Mouse (Mus musculus) retina, adult 2 months (tissue): Measurements from ENCODE around the gene Slc22a18.

Source experiments
- DNase-seq: peaks from one replicate; pipeline ENCODE4 v3.0.0-alpha.2; 2012; ENCODE audit warnings: low read depth, low spot score

The Slc22a18 gene

DNA sequence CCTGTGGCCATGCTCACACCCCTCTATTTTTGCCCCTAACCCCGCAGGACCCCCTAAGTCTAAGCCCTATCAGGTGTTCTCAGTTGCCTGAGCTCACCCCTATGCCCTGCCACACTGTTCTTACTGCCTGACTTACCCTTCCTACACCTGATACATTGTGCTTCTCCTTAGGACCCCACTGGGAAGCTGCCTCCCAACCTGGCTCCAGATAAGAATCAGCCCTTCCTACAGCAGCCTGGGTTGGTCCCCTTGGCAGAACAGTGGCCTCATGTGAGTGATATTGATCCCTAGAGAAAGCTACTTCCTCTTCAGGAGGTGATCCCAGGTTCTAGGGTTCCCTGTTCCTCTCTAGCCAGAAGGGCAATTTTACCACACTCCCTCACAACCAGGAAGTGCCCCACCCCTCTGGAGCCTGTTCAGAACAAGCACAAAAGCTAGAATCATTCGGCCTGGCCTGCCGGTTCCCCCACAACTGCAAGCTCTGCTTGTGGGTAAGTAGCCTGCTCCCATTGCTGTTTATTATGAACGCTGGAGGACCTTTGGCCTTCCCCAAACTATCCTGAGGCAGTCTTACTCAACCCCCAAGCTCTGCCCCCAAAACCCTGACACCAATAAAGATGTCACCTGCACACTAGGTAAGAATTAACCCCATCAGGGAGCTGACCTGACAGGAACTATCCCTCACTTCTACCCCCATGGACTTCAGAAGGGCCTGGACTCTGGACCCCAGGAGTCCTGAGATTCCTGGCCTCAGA is at the start of gene Slc22a18:
Gene Slc22a18, plus strand, starts transcription at position 390 of the 755 bp plus-strand sequence.
- DNase-seq, result no peak

DNA sequence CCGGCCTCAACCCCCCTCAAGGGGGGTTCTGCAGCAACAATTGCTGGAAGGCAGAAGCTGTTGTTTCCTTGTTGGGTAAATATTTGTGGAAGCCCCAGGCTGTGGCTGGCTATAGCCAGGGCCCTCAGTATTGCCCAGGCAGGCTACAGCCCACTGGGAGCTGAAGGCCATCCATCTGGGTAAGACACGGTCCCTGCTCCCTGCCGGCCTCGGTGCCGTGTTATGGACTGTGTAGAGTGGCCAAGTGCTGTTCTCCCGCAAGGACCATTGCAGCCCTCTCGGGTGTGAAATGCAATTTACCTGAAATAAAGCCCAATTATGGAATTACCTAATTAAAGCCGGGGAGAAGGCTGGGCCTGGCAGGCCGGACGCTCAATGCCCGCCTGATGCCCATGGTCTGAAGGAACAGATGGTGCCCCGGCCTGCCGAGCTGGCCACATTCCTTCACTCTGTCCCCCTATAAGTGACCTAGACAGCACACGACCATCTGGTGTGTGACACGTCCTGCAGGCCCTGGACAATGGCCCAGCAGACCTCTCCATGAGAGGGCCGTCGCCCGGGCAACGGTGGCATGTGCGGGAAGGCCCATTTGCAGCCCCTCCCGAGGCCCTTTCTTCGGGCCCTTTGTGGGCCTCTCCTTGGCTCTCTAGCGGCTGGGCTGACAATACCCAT is 45.3 kb upstream of the Slc22a18 start:
- peak; percentile 8 for DNase-seq

DNA sequence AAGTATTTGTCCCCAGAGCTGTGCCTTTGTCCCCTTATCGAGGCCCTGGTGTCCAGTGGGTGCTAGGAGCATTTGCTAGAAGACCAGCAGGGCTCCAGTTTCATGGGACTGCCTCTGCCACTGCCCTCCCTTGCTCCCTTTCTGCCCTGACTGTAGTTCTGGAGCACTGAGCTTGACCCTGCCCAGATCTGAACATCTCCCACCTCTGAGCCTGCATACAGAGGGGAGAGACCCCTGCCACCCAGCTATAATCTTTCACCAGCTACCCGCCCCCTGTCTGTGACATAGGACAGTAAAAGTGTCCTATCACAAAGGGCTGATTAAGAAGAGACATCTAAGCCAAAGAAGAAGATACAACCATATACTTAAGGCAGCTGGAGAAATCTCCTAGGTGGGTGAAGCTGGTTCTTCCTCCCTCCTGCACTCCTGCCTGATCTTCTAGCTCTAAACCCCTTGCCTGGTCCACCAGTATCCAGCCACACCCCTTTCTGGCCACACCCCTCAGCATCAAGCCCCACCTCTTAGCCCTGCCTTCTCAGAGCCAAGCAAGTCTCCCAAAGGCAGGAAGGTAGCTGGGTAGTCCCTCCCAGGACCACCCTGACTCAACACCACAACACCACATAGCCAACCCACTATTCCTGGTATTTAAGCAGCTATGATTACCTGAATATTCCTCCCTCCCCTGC is 44.6 kb upstream of the Slc22a18 start:
- no peak for DNase-seq

DNA sequence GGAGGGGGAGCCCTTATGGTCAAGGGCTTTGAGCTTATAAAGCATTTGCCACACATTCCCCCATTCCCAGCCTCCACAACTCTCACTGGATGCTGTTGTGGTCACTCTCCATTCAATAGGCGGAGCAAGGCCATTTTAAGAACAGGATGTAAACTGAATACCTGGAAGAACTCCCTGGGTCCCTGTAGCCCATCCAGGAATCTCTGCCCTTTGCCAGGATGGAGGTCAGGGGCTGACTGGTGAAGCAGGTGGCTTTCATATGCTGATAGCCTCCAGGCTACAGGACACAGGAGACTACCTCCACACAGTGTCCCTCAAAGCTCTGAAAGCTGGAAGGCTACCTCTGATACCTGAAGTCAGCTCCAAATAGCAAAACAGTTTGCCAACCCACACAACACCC is 40.9 kb upstream of the Slc22a18 start:
- DNase-seq, result no peak

DNA sequence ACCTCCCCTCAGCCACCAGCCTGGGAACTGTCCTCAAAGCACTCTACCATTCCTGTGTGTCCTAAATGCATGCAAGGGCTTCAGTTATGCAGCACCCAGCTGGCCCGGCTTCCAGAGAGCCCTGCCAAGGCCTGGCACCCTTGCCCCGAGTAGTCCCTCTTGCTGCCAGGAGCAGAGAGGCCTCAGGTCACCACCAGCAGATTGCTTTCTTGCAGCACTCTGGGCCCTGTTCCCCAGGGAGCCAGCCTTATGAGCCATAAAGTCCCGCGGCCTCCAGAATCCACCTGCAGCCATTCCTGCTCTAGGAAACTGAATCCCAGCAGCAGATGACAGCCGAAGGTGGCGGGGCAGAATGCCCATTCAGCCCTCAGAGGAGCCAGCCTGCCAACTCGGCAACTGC is 40.2 kb upstream of the Slc22a18 start:
- no peak for DNase-seq

DNA sequence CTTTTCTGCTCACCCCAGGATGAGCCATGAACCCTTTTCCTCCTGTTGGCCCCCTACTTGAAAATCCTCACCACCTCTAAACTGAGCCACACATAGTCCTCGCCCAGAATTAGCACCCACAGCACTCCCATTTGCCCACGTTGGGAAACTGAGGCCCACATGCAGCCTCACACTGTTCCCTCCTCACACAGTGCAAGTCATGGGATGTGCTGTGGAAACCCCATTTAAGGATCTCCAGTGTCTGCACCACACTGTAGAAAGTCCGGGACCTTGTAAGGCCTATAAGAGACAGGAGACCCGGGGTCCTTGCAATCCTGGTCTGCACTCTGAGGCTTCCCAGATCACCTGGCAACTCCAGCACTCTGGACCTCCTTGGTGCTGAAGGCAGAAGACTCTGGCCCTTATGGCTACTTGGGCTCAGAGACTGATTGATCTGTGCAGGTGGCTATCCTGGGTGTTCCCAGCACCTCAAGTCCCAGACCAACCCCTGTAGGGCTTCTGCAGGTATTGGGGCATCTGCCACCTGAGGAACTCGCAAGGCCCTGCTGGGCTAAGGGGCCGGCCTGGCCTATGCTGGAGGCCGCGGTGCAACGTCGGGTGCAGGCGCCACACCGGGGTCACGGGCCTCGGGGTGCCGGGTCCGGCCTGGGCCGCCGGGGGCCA is 36.2 kb upstream of the Slc22a18 start:
- DNase-seq, result no peak

DNA sequence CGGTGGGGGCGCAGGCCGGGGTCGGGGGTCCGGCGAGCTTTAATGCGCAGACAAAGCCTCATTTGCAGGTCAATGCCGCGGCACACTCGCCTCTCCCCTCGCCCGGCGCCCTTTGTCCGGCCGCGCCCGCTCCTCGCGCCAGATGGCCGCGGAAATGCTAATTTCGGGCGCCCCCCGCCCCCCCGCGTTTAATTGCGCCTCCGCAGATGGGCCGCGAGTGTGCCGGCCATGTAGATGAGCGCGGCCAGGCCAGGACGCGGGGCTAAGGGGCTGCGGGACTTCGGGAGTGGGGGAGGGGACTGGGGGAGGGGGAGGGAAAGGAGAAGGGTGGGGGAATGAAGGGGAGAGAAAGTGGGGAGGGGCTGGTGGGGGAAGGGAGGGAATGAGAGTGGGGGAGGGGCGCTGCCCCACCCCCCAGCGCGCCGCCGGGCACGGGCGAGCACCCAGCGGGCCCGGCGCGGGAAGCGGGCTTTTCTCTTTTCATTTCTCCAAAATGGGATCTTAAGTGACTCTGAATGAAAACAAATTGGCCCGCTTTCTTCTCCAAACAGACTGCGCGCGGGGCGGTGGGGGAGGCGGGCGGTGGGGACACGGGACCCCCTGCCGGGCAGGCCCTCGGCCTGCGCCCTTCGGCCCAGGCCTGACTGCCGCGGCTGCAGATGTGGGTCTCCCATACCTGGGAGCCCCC is 35.5 kb upstream of the Slc22a18 start:
- no peak for DNase-seq

DNA sequence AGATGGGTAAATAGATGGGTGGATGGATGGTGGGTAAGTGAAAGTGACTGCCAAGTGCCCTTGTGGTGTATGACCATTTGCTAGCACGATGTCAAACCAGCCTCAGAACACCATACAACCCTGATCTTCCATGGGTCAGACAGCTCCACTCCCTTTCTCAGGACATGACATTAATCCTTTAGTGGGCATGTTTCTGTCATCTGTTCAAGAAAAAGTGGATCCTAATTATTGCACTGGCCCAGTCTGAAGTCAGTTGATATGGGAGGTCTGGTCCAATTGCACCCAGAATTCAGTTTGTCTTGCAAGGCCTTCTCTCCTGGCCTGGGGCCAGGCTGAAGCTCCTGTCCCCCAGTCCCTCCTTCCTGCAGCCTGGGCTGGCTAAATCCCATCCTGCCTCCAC is 34.6 kb upstream of the Slc22a18 start:
- DNase-seq, result no peak

DNA sequence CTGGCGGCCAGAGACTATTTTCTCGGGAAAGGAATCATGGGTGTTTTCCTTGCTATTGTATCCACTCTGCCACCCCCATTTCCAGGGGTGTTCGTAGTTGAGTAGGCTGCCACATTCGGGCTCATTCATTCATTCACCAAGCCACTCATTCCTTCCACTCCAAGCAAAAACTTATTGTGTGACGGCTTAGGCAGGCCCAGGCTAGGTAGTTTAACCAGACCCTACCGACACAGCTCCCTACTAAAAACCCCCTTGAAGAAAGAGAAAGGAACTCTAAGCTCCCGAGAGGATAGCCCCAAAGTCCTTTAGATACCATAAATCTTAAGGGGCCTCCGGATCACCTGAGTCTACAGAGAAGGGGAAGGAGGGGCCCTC is 29.0 kb upstream of the Slc22a18 start:
- DNase-seq, result no peak

DNA sequence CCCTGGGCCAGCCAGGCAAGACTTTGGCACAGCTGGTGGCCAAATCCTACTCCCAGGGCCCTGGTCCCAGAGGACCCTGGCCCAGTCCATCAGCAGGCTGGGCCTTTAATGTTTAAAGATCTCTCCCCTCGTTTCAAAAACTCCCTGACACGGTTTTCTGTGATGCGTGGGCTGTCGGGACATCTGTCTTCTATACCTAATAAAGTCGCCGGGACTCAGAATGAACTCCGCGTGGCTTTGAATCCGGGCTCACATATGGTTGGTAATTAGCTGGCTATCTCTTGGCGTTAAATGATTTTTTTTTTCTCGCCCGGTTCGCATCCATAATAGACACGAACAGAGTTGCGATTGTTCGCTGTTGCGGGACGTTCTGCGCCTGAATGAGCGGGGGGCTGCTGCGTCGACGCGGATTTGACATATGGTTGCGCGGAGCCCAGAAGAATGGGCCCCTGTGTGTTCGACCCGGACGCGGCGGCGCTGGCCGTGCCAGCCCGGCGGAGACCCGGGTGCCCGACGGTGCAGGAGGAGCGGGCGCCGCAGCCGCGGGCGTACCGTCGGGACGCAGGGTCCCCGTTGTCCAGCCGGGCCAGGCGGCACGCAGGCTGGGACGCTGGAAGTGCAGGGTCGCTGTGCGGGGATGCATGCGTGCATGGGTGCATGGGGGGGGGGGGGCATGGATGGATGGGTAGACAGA is 28.4 kb upstream of the Slc22a18 start:
- DNase-seq, result no peak

DNA sequence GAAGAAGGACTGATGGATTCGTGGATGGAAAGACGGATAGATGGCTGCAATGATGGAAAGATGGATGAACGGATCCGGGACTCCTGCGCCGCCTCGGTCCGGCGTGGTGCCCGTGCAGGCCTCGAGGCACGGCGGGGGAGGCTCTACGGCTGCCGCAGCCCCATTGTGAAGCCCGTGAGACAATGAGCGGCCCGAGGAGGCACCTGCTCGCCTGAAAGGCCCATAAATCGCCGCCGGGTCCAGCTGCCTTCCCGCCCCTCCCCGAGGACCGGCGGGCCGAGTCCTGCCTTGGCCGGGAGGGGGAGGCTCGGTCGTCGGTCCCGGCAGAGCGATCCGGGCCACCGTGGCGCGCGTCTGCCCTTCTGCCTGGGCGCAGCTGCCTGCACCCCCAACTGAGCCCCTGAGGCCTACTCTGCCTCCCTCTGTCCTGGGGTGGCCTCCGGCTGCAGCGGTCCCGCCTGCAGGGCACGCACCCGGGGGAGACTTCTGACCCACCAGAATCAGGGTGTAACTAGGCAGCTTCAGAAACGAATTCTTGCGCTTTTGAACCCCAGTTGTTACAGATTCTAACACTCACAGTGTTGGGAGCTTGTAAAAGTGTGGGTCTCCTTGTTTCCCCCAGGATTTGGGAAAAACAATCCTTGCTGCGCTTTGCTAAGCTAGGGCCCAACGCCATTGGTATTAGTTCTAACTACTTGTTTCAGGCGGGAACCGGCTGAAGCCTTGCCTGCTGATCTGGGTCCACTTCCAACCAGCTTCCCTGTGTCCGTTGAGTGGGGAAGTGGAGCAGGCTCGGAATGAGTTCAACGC is 27.7 kb upstream of the Slc22a18 start:
- no peak for DNase-seq

DNA sequence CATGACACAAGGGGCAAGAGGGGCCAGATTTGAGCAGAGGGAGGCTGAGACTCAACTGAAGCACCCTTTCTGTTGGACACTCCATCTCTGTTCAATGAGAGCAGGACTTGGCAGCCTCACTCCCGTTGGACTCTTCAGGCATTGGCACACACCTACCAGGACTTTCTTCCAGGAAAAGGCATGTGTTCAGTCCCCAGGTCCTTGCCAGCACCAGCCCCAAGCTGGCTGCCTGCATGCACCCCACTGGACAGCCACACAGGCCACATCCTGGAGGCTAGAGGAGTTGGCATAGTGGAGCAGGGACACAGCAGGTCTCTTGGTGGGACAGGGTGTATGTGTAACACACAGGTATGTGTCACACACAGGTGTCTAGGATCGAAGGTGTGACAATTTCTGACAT is 26.4 kb upstream of the Slc22a18 start:
- no peak for DNase-seq

DNA sequence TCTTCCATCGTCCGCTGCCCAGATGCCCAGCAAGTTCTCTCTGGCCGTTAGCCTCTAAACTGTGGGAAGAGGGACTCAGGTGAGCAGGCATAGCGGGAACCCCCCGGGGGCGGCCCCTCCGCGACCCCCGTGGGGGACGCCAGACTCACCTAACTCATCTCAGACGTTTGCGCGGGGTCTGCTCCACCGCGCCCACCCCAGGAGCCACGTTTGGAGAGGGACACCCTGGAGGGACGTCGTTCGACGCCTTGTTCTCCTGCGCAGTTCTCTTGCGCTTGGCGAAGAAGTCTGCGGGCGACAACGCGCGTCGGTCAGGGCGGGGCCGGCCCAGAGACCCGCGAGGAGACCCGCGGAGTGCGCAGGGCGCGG is 14.6 kb upstream of the Slc22a18 start:
- no peak for DNase-seq

DNA sequence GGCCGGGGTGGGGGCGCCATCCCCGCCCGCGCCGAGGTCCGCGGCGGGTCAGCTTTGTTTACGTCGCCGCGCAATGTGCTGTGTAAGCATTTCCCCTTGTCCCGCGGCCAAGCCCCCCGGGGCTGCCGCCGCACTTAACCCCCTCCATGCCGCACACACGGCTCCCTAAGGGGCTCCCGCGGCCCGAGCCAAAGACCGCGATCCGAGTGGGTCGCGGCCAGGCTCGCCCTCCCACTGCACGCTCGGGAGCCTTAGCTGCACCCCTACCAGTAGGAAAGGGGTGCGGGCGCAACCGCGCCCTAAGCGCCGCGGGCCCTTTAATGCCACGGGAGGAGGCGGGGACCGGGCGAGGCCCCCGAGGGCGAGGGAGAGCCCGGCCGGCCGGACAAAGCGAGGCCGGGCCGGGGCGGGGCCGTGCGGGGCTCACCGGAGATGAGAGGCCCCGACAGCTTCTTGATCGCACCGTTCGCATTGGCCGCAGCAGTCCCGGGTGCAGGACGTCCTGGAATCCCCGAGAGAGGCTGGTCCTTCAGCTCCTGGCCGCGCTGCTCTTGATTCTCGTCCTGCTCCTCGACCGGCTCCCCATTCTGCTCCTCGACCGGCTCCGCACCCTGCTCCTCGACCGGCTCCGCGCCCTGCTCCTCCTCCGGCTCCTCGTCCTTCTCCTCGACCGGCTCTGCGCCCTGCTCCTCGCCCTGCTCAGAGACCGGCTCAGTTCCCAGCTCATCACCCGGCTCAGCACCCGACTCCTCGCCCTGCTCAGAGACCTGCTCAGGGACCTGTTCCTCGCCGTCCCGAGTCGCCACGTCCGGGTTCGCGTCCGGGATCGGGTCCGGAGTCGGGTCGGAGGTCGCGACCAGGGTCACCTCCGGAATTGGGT is 14.0 kb upstream of the Slc22a18 start:
- no peak for DNase-seq

DNA sequence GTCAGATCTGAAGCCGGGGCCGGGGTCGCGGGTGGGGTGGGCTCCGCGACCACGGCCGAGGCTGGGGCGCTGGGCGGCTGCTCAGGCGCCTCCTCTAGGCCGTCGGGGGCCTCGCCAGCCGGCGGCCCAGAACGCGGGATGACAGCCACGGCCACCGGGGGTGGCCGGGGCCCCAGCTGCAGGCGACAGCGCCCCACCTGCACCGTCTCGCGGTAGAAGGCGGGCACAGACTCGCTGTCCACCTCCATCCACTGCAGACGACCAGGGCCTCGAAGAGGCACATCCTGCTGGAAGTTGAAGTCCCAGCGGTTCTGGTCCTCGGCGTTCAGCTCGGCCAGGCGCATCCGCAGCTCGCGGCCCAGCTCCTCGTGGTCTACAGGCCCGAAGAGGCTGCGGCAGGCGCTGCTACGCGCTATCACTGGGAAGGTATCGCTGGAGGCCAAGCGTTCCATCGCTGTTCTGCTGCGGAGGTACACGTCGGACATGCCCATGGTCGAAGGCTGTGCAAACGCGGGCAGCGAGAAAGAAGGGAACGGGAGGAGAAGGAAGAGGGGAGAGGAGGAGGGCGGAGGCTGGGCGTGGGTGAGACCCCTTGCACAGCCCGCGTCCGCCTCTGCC is 13.2 kb upstream of the Slc22a18 start:
- no peak for DNase-seq

DNA sequence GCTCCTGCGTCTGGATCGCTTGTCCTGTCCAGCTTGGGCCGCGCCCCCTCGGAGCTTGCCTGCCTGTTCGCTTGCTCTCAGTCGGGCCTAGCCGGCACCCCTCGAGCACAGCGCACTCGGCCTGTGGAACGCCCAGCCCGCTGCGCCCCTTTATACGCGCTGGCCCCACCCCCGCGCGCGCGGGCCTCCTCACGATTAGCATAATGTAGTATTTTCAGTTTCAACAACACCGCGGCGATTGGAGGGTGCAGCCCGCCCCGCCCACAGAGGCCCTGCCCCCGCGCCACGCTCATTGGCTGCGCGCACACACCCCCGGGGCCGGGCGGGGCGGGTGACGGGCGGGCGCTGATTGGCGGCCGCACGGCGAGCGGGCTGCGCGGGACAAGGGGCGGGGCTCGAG is 12.7 kb upstream of the Slc22a18 start, which contains the start of gene Cdkn1c:
Gene Cdkn1c, minus strand, starts transcription at position 177 of the 400 bp plus-strand sequence.
- peak; percentile 70 for DNase-seq

DNA sequence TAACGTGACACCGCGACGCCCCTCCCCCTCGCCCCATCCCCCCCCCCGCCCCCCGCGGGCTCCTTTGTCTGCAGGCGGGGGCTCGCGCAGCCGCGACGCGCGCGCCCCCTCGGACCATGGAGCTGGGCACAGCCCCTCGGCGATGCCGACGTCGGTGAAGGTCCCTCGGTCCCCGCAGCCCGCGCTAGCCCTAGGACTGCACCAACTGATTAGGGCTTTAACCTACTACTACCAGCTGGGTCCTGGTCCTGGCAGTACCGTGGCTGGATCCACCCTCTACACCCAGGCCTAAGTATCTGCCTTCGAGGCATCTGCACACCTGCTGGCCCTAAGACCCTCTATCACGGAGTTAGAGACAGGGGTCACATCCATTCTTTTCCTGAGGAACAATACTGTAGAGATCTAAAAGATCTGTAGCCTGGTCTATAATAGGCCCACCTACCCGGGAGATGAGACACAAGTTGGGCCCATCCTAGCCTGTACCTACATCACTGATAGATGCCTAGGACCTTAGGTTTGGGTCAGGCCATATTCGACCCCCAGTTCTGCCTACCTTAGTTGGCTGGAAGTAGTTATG is 12.2 kb upstream of the Slc22a18 start:
- no peak for DNase-seq

DNA sequence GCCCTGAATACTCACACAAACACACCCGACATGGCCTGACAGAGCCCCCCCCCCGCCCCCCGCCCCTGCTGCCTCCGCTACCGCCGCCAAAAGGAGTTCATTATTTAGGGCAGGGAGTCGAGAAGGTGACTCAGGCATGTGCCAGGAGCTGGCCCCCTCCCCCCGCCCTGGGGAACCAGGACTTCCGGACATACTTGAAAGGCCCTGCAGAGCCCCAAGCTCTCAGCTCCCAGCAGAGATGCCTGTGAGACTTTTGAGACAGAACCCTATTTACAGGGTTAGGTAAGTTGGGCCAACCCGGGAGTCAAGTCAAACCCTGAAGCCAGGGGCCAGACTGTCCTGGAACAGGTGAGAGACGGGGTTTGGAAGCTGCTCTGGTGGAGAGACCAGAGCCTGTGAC is 11.6 kb upstream of the Slc22a18 start:
- DNase-seq, result no peak
